Mouse (Mus musculus) neutrophil, adult 83 days (primary cell): Measurements from ENCODE around the gene Mthfd2l. TPM values are rescaled to one million over a fixed set of nuclear protein-coding genes. Genes with fewer than 3 reads are reported as not detected.

Experiments used
- total RNA-seq, 2 experiments: library from RNA; stranded (reverse); gene quantifications; one replicate each; pipeline ENCODE4 v1.2.4; 2023

Mthfd2l gene
- total RNA-seq: 1 to 10 TPM; 1.5 to 2.6 TPM

GRCm38 (mm10) chr5:90930971-90931851 lies at the start of gene Mthfd2l:
Gene Mthfd2l (plus strand): TSS chr5:90931117.

GRCm38 (mm10) chr5:90890519-90891463 lies 40.1 kb upstream of the Mthfd2l start, which contains the start of gene Cxcl1:
Gene Cxcl1 (plus strand): TSS chr5:90891241.

GRCm38 (mm10) chr5:90903339-90904020 lies 27.4 kb upstream of the Mthfd2l start, which contains the start of gene Cxcl2:
Gene Cxcl2 (plus strand): TSS chr5:90903871.

GRCm38 (mm10) chr5:91027164-91027563 lies 96.2 kb downstream of the Mthfd2l start, which contains the start of gene Epgn:
Gene Epgn (plus strand): TSS chr5:91027464.

Other genes starting within 250 kb of the Mthfd2l start
- gene Cxcl5, start 171.8 kb upstream of the Mthfd2l start, total RNA-seq: not detected
- gene Ppbp, start 162.6 kb upstream of the Mthfd2l start, total RNA-seq: 1 to 10 TPM; 6.2 to 6.4 TPM
- 10 to 100 TPM; 19.6 to 21.7 TPM for gene Pf4, start 158.7 kb upstream of the Mthfd2l start, total RNA-seq
- under 1 TPM; 0.94 to 0.95 TPM for gene Cxcl3, start 145.0 kb upstream of the Mthfd2l start, total RNA-seq
- gene Cxcl15, start 136.6 kb upstream of the Mthfd2l start, total RNA-seq: not detected
- gene Cxcl1, start 39.9 kb upstream of the Mthfd2l start, total RNA-seq: 1 to 10 TPM in 1 of 2 experiments, under 1 TPM in 1; 0.31 to 1.3 TPM
- gene Cxcl2, start 27.2 kb upstream of the Mthfd2l start, total RNA-seq: 100 to 1,000 TPM; 247 to 270 TPM
- not detected for gene Epgn, start 96.3 kb downstream of the Mthfd2l start, total RNA-seq
- gene Ereg, start 143.5 kb downstream of the Mthfd2l start, total RNA-seq: not detected
- 1 to 10 TPM in 1 of 2 experiments, not detected in 1; 1.1 TPM for gene Areg, start 208.5 kb downstream of the Mthfd2l start, total RNA-seq